Mouse (Mus musculus): ENCODE data around the gene Npy4r. TPM values are rescaled to one million over a fixed set of nuclear protein-coding genes. Genes with fewer than 3 reads are reported as not detected.

Gene Npy4r
- polyA plus RNA-seq, 1 experiment = 0.11 TPM

GRCm38 (mm10) chr14:34154601-34155337 lies 2.5 kb upstream of the Npy4r start:
- whole genome bisulfite sequencing = 60% methylated on average over 9 of the region's 9 CpGs
- Histone ChIP-seq H3K27ac (ENCODE audit: control insufficient read depth, insufficient read depth, low read length) (no peak overlapping the region), H3K36me3 (ENCODE audit: control insufficient read depth, insufficient read depth, low read length) (no peaks in the 10 kb centered on the region), H3K4me3 (ENCODE audit: control insufficient read depth, insufficient read depth, low read length) (no peak overlapping the region), H3K4me1 (replicated peaks; ENCODE audit: control insufficient read depth, insufficient read depth, low read length) (no peaks in the 10 kb centered on the region), H3K27me3 (ENCODE audit: control insufficient read depth, insufficient read depth, low read length) (no peaks in the 10 kb centered on the region; the same call in 1 of the 2 replicates)
- TF ChIP-seq POLR2A (IDR thresholded peaks at IDR 0.05; ENCODE audit: control insufficient read depth, extremely low read depth, insufficient read depth, low read length, poor library complexity) (no peak), CTCF (IDR thresholded peaks at IDR 0.05; ENCODE audit: borderline replicate concordance, control insufficient read depth, extremely low read depth, insufficient read depth, low read length, poor library complexity) (no peak)
- DNase-seq = peak; percentile 32

- no peaks in the 10 kb centered on the region for H3K36me3 ChIP-seq (ENCODE audit: control insufficient read depth, insufficient read depth, low read length)
- WGBS = 98% methylated on average over 10 of the region's 10 CpGs
- no peaks in the 10 kb centered on the region for H3K27me3 ChIP-seq (ENCODE audit: control insufficient read depth, insufficient read depth, low read length)
- TF ChIP-seq CTCF (IDR thresholded peaks at IDR 0.05; ENCODE audit: borderline replicate concordance, control insufficient read depth, extremely low read depth, insufficient read depth, low read length, poor library complexity) (no peak), POLR2A (IDR thresholded peaks at IDR 0.05; ENCODE audit: control insufficient read depth, extremely low read depth, insufficient read depth, low read length, poor library complexity) (no peak)
- H3K27ac ChIP-seq (ENCODE audit: control insufficient read depth, insufficient read depth, low read length) = no peak overlapping the region
- DNase-seq = no peak
- no peak overlapping the region for H3K4me3 ChIP-seq (ENCODE audit: control insufficient read depth, insufficient read depth, low read length)
- H3K4me1 ChIP-seq (replicated peaks; ENCODE audit: control insufficient read depth, insufficient read depth, low read length) = no peaks in the 10 kb centered on the region
Observed at GRCm38 (mm10) chr14:34142915-34143314, 9.4 kb downstream of the Npy4r start.

- Histone ChIP-seq H3K27ac (ENCODE audit: control insufficient read depth, insufficient read depth, low read length) (no peak overlapping the region), H3K4me3 (ENCODE audit: control insufficient read depth, insufficient read depth, low read length) (no peak overlapping the region), H3K36me3 (ENCODE audit: control insufficient read depth, insufficient read depth, low read length) (no peaks in the 10 kb centered on the region), H3K4me1 (replicated peaks; ENCODE audit: control insufficient read depth, insufficient read depth, low read length) (no peaks in the 10 kb centered on the region), H3K27me3 (ENCODE audit: control insufficient read depth, insufficient read depth, low read length) (no peaks in the 10 kb centered on the region)
- no peak for DNase-seq
- no peak for TF ChIP-seq POLR2A (IDR thresholded peaks at IDR 0.05; ENCODE audit: control insufficient read depth, extremely low read depth, insufficient read depth, low read length, poor library complexity)
- no peak for TF ChIP-seq CTCF (IDR thresholded peaks at IDR 0.05; ENCODE audit: borderline replicate concordance, control insufficient read depth, extremely low read depth, insufficient read depth, low read length, poor library complexity)
- WGBS = 78% methylated on average over 1 of the region's 1 CpGs
Observed at GRCm38 (mm10) chr14:34142316-34142715, 10.0 kb downstream of the Npy4r start.

GRCm38 (mm10) chr14:34139671-34140664 lies 12.3 kb downstream of the Npy4r start:
- no peak for TF ChIP-seq CTCF (IDR thresholded peaks at IDR 0.05; ENCODE audit: borderline replicate concordance, control insufficient read depth, extremely low read depth, insufficient read depth, low read length, poor library complexity)
- TF ChIP-seq POLR2A (IDR thresholded peaks at IDR 0.05; ENCODE audit: control insufficient read depth, extremely low read depth, insufficient read depth, low read length, poor library complexity) = no peak
- Histone ChIP-seq H3K4me1 (replicated peaks; ENCODE audit: control insufficient read depth, insufficient read depth, low read length) (no peaks in the 10 kb centered on the region), H3K36me3 (ENCODE audit: control insufficient read depth, insufficient read depth, low read length) (no peaks in the 10 kb centered on the region), H3K27me3 (ENCODE audit: control insufficient read depth, insufficient read depth, low read length) (no peaks in the 10 kb centered on the region), H3K4me3 (ENCODE audit: control insufficient read depth, insufficient read depth, low read length) (no peak overlapping the region), H3K27ac (ENCODE audit: control insufficient read depth, insufficient read depth, low read length) (no peak overlapping the region)
- DNase-seq = no peak
- 93% methylated on average over 15 of the region's 15 CpGs for WGBS

- Histone ChIP-seq H3K27ac (ENCODE audit: control insufficient read depth, insufficient read depth, low read length) (no peak overlapping the region), H3K27me3 (ENCODE audit: control insufficient read depth, insufficient read depth, low read length) (no peaks in the 10 kb centered on the region), H3K4me3 (ENCODE audit: control insufficient read depth, insufficient read depth, low read length) (no peak overlapping the region), H3K4me1 (replicated peaks; ENCODE audit: control insufficient read depth, insufficient read depth, low read length) (no peaks in the 10 kb centered on the region), H3K36me3 (ENCODE audit: control insufficient read depth, insufficient read depth, low read length) (no peaks in the 10 kb centered on the region)
- no peak for DNase-seq
- TF ChIP-seq POLR2A (IDR thresholded peaks at IDR 0.05; ENCODE audit: control insufficient read depth, extremely low read depth, insufficient read depth, low read length, poor library complexity) = no peak
- no peak for TF ChIP-seq CTCF (IDR thresholded peaks at IDR 0.05; ENCODE audit: borderline replicate concordance, control insufficient read depth, extremely low read depth, insufficient read depth, low read length, poor library complexity)
Observed at GRCm38 (mm10) chr14:34135391-34135790, 16.9 kb downstream of the Npy4r start.

- no peak overlapping the region for H3K27ac ChIP-seq (ENCODE audit: control insufficient read depth, insufficient read depth, low read length)
- 76% methylated on average over 6 of the region's 6 CpGs for WGBS
- DNase-seq = no peak
- no peaks in the 10 kb centered on the region for H3K36me3 ChIP-seq (ENCODE audit: control insufficient read depth, insufficient read depth, low read length)
- no peak overlapping the region for H3K4me3 ChIP-seq (ENCODE audit: control insufficient read depth, insufficient read depth, low read length)
- TF ChIP-seq POLR2A (IDR thresholded peaks at IDR 0.05; ENCODE audit: control insufficient read depth, extremely low read depth, insufficient read depth, low read length, poor library complexity) = no peak
- no peak for TF ChIP-seq CTCF (IDR thresholded peaks at IDR 0.05; ENCODE audit: borderline replicate concordance, control insufficient read depth, extremely low read depth, insufficient read depth, low read length, poor library complexity)
- no peaks in the 10 kb centered on the region for H3K4me1 ChIP-seq (replicated peaks; ENCODE audit: control insufficient read depth, insufficient read depth, low read length)
- H3K27me3 ChIP-seq (ENCODE audit: control insufficient read depth, insufficient read depth, low read length) = no peaks in the 10 kb centered on the region
Observed at GRCm38 (mm10) chr14:34131216-34131615, 21.1 kb downstream of the Npy4r start.

Measured in thymus, adult 2 months (tissue).